Mouse (Mus musculus): ENCODE results near the gene Gast. TPM values are rescaled to one million over a fixed set of nuclear protein-coding genes. Genes with fewer than 3 reads are reported as not detected.
A peak's percentile ranks its signal among the peaks of the same experiment; 100 is the strongest.
"Not testable (repeated sequence)": the region's sequence is repeated elsewhere in the genome, so short reads cannot be mapped to it uniquely, and the experiment has no call there.

The Gast gene
- polyA plus RNA-seq, 2 experiments = not detected

- H3K9ac ChIP-seq (replicated peaks) = peak within 1 kb of the TSS; percentile 97
- peak; percentile 83 for ATAC-seq (ENCODE audit: insufficient read depth)
- no peak for TF ChIP-seq CTCF (IDR thresholded peaks at IDR 0.05; ENCODE audit: low read depth)
- TF ChIP-seq EP300 (IDR thresholded peaks at IDR 0.05; ENCODE audit: low read depth) = no peak
- H3K4me1 ChIP-seq (replicated peaks; ENCODE audit: control insufficient read depth in 2 of 2, insufficient read depth in 2 of 2, low read length in 1 of 2) = peaks cover 13 to 25% of the 10 kb centered on the region in 2 experiments
- no peaks in the 10 kb centered on the region for H3K9me3 ChIP-seq (ENCODE audit: control insufficient read depth, low read length)
- H3K4me3 ChIP-seq (ENCODE audit: insufficient read depth in 1 of 2, low read depth in 2 of 2, low read length in 2 of 2) = peak within 1 kb of the TSS; percentile 69 to 90
- H3K36me3 ChIP-seq (replicated peaks; ENCODE audit: control insufficient read depth, insufficient read depth, low read depth) = peaks cover 23% of the 10 kb centered on the region
- DNase-seq (ENCODE audit: low read depth in 3 of 3, low spot score in 3 of 3) = peak; percentile 99 to 100 (median 100)
- H3K27ac ChIP-seq = peak within 1 kb of the TSS; percentile 90
- H3K27me3 ChIP-seq (ENCODE audit: control insufficient read depth, insufficient read depth, low read length) = no peaks in the 10 kb centered on the region
- WGBS (ENCODE audit: insufficient replicate concordance) = under 1% methylated on average over 53 of the region's 58 CpGs
- peak within 1 kb of the TSS; percentile 94 for H3K4me2 ChIP-seq (ENCODE audit: low read depth)
Observed at GRCm38 (mm10) chr11:100319492-100320171, 14.6 kb upstream of the Gast start, which contains the start of gene Eif1. Gene Eif1, plus strand, starts transcription at chr11:100319885.

GRCm38 (mm10) chr11:100320172-100320630 is 14.0 kb upstream of the Gast start:
- H3K4me1 ChIP-seq (replicated peaks; ENCODE audit: control insufficient read depth in 2 of 2, insufficient read depth in 2 of 2, low read length in 1 of 2) = peaks cover 13 to 25% of the 10 kb centered on the region in 2 experiments
- peaks cover 23% of the 10 kb centered on the region for H3K36me3 ChIP-seq (replicated peaks; ENCODE audit: control insufficient read depth, insufficient read depth, low read depth)
- no peaks in the 10 kb centered on the region for H3K9me3 ChIP-seq (ENCODE audit: control insufficient read depth, low read length)
- under 1% methylated on average over 39 of the region's 40 CpGs for WGBS (ENCODE audit: insufficient replicate concordance)
- TF ChIP-seq EP300 (IDR thresholded peaks at IDR 0.05; ENCODE audit: low read depth) (peak; percentile 59), CTCF (IDR thresholded peaks at IDR 0.05; ENCODE audit: low read depth) (peak; percentile 53)
- H3K4me2 ChIP-seq (ENCODE audit: low read depth) = peak overlapping the region; percentile 94
- H3K9ac ChIP-seq (replicated peaks) = peak overlapping the region; percentile 97
- DNase-seq (ENCODE audit: low read depth in 3 of 3, low spot score in 3 of 3) = peak; percentile 97 to 98 (median 97)
- peak overlapping the region; percentile 90 for H3K27ac ChIP-seq
- peak overlapping the region; percentile 69 to 90 for H3K4me3 ChIP-seq (ENCODE audit: insufficient read depth in 1 of 2, low read depth in 2 of 2, low read length in 2 of 2)
- ATAC-seq (ENCODE audit: insufficient read depth) = peak; percentile 83
- H3K27me3 ChIP-seq (ENCODE audit: control insufficient read depth, insufficient read depth, low read length) = no peaks in the 10 kb centered on the region

GRCm38 (mm10) chr11:100320701-100321410 is 13.4 kb upstream of the Gast start:
- Histone ChIP-seq H3K4me1 (replicated peaks; ENCODE audit: control insufficient read depth in 2 of 2, insufficient read depth in 2 of 2, low read length in 1 of 2) (peaks cover 13 to 25% of the 10 kb centered on the region in 2 experiments), H3K4me2 (ENCODE audit: low read depth) (peak overlapping the region; percentile 94), H3K4me3 (ENCODE audit: insufficient read depth in 1 of 2, low read depth in 2 of 2, low read length in 2 of 2) (peak overlapping the region; percentile 69 to 90), H3K27ac (peak overlapping the region; percentile 80), H3K36me3 (replicated peaks; ENCODE audit: control insufficient read depth, insufficient read depth, low read depth) (peaks cover 23% of the 10 kb centered on the region), H3K9ac (replicated peaks) (peak overlapping the region; percentile 97)
- WGBS (ENCODE audit: insufficient replicate concordance) = 10% methylated on average over 11 of the region's 11 CpGs
- H3K27me3 ChIP-seq (ENCODE audit: control insufficient read depth, insufficient read depth, low read length); DNase-seq (ENCODE audit: low read depth in 3 of 3, low spot score in 3 of 3); ATAC-seq (ENCODE audit: insufficient read depth); H3K9me3 ChIP-seq (ENCODE audit: control insufficient read depth, low read length): not testable (repeated sequence)

GRCm38 (mm10) chr11:100321479-100322305 is 12.5 kb upstream of the Gast start:
- Histone ChIP-seq H3K27ac (peak overlapping the region; percentile 3; the same call in 1 of the 2 replicates), H3K4me1 (replicated peaks; ENCODE audit: control insufficient read depth in 2 of 2, insufficient read depth in 2 of 2, low read length in 1 of 2) (peaks cover 13 to 25% of the 10 kb centered on the region in 2 experiments), H3K4me2 (ENCODE audit: low read depth) (peak overlapping the region; percentile 94), H3K4me3 (ENCODE audit: insufficient read depth in 1 of 2, low read depth in 2 of 2, low read length in 2 of 2) (peak overlapping the region in 1 of 2 experiments; percentile 20; a peak in 2 of 4 replicates), H3K36me3 (replicated peaks; ENCODE audit: control insufficient read depth, insufficient read depth, low read depth) (peaks cover 23% of the 10 kb centered on the region)
- not testable (repeated sequence) for H3K27me3 ChIP-seq (ENCODE audit: control insufficient read depth, insufficient read depth, low read length); ATAC-seq (ENCODE audit: insufficient read depth); DNase-seq (ENCODE audit: low read depth in 3 of 3, low spot score in 3 of 3); H3K9ac ChIP-seq (replicated peaks); H3K9me3 ChIP-seq (ENCODE audit: control insufficient read depth, low read length)
- WGBS (ENCODE audit: insufficient replicate concordance) = 71% methylated on average over 6 of the region's 7 CpGs
